Mouse (Mus musculus): ENCODE measurements around the gene Lctl.

Gene Lctl

DNA sequence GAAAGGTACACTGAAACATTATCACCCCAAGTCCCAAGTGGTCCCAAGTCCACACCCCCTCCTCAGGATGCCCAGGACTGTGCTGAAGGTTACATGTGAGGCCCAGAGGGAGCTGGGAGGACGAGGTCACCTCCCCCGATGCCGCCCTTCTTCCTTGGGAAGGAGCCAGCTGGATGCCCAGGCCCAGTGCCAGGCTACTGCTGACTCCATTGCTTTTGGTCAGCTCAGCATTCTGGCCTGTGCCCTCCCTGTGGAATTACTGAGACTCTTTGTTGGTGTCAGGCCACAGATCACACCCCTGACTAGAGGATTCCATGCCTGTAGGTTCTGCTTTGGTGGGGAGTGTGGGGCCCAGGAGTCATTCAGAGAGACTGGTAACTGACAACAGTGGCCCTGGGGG, at the start of gene Lctl:
TSS of gene Lctl (plus strand) at position 272 of the 400 bp plus-strand sequence.
- no peak for DNase-seq (ENCODE audit: low spot score)

DNA sequence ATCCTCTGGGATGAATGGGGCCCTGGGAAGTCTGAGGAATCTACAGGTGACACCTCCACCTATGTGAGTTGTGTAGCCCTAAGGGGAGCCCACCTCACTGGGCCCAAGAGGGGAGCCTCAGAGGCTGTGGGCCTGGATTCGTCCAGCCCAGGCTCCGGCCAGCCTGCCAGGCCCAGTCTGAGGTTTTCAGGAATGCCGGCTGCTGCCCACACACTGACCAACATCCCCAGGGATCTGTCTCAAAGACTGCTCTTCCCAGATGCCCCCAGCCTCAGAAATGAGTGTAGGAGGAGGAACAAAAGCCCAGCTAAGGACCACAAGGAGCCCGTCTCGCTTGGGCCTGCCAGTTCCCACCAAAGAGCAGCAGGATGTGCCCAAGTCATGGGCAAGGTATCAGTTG, 49.2 kb upstream of the Lctl start:
- no peak for DNase-seq (ENCODE audit: low spot score)

DNA sequence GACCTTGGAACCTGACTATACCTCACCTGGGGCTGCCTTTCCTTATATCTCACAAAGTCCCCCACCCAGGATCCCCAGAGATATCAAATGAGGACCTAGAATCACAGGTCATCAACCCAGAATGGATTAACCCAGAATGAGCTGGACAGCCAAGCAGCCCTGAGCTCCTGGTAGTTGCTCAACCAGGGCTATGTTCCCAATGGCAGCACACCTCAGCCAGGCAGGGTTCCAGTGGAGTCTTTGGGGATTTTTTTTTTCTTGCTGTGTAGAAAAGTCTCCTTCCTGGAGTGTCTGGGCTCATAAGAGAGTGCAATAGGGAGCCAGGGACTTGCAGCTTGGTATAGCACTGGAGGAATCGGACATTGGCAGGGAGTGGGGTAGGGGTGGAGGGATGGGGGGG, 48.4 kb upstream of the Lctl start:
- DNase-seq (ENCODE audit: low spot score) = no peak

DNA sequence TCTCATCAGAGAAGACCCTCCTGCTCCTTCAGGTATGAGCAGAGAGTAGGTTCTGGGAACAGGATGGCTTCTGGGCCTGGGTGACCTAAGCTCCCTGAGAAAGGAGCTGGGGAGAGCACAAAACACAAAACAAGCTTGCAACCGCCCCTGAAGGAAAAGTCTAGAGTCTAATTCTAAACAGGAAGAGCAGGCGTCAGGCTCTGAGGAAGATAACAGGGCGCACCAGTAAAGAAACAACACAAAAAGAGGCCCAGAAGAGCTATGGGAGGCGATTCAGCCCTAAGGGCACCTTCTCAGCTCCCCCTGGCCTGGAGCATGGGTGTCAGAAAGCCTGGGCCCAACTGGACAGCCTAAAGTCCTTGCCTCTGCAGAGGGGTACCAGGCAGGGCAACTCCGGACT, 47.8 kb upstream of the Lctl start:
- no peak for DNase-seq (ENCODE audit: low spot score)

DNA sequence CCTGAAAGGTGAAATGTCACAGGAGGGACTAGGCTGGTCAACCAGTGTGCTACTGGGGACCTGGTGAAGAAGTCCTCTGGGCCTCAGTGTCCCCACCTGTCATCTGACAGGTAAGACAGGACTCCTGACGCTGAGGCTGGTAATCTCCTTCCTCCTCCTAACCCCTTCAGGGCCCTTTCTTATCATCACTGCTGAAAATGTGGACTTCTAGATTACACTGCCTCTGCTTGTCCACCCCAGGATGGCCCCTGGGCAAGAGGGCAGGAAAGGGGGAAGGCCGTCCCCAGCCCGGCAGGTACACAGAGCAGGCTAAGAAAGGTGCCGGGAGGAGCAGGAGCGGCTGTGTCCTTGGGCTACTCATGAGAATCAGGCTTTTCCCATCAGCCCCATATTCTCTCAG, 46.3 kb upstream of the Lctl start:
- DNase-seq (ENCODE audit: low spot score) = peak; percentile 13

GRCm38 (mm10) chr9:64074831-64075230, 42.1 kb upstream of the Lctl start:
- DNase-seq (ENCODE audit: low spot score) = no peak

- DNase-seq (ENCODE audit: low spot score) = no peak
Measured at GRCm38 (mm10) chr9:64076412-64076811, 40.5 kb upstream of the Lctl start.

GRCm38 (mm10) chr9:64078386-64078792, 38.6 kb upstream of the Lctl start:
- DNase-seq (ENCODE audit: low spot score) = peak; percentile 43

DNA sequence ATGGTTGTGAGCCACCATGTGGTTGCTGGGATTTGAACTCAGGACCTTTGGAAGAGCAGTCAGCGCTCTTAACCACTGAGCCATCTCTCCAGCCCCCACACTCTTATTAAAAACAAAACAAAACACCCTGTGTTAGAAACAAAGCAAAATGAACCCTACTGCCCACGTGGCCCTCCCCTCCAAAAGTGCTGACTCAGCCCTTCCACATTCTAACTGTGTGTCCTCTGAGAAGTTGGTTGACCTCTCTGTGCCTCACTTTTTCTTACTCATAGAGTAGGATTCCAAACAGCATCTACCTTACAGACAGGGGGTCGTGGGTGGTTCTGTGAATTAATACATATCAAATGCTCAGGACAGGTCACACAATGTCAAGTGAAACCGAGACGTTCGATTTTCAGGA, 37.0 kb upstream of the Lctl start:
- DNase-seq (ENCODE audit: low spot score) = no peak

GRCm38 (mm10) chr9:64084231-64084630, 32.7 kb upstream of the Lctl start:
- no peak for DNase-seq (ENCODE audit: low spot score)

DNA sequence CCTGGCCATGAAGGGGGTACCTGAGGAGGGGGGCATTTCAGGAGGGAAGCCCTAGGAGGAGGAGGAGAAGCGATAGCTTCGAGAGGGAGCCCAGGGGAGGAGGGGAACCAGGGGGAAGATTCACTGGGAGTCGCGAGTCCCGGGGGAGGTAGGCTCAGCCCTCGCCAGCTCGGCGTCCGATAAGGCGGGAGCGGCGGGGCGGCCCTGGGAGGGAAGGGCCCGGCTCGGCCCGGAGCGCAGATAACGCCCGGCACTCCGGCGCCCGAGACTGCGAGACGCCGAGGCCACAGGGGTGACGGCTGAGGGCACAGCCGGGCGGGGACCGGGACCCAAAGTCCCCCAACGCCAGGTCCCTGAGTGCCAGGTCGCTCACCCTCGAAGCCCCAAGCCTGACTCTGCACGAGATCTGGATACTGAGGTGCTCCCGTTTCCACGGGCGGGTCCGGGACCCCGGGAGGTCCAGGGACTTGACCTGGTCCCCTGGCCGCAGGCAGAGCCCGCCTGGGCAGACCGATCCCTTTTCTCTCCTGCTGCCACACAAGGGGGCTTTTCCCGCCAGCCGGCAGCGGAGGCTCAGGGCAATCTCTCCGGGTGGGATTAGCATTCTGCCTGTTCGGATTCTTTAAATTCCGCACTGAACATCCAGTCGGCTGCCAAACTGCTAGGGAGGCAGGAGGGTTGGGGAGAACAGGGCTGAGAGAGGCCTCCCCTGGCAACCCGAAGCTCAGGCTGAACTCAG, 32.1 kb upstream of the Lctl start:
- DNase-seq (ENCODE audit: low spot score) = peak; percentile 68

- no peak for DNase-seq (ENCODE audit: low spot score)
Measured at GRCm38 (mm10) chr9:64085976-64086375, 31.0 kb upstream of the Lctl start.

DNA sequence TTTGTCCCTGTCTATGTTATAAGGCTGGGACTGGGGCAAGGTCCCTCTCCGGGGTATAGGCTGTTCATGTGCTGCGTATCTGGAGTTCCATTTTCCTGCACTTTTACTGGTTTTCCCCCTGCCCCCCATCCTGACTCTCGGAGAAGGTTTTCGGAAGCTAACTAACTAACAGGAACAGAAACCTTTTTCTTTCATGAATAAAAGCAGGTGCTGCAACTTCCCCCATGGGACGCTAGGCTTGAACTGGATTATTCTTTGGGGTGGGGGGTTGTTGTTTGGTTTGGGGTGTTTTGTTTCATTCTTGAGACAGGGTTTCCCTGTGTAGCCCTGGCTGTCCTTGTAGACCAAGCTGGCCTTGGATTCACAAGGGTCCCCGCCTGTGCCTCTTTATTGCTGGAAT, 30.4 kb upstream of the Lctl start:
- no peak for DNase-seq (ENCODE audit: low spot score)

DNA sequence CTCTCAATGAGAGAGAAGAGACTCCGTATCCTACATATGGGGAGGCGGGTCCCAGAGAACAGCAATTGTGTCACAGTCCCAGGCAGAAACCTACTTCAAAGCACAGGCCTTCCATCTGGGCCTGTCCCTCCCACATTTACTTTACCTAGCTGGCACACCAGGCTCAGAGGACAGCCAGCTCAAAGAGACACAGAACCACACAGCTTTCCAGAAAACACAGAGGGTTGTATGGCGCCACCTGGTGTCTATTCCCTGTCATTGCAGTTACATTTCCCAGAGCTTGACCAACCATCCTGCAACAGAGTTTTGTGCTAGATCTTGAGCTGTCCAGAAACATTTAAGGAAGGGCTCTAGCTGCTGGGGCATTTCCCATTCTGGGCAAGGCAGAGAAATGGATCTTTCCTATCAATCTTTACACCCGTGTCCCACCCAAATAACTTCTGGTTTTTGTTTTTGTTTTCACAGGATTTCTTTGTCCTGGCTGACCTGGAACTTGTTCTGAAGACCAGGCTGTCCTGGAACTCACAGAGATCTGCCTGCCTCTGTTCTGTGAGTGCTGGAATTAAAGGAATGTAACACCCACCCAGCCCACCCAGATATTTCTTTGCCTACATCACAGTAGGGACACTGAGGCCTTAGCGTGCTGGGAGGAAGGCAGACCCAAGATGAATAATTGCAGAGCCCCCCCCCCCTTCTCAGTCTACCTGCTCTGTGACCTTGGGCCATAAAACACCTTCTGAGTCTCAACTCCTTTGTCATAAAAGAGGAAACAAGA, 29.3 kb upstream of the Lctl start:
- peak; percentile 81 for DNase-seq (ENCODE audit: low spot score)

DNA sequence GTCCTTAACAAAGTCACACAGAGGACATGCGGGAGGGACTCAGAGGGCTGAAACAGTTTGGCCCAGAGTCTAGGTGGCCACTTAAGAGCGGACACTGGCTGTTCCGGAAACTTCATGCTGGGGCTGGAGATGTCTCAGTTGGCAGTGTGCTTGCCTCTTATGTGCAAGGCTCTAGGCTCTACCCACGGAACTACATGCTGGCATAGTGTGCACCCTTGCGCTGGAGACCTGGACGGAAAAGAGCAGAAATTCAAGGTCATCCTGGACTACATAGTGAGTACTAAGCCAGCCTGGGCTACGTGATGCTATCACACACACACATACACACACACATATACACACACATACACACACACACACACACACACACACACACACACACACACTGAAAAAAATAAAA, 28.6 kb upstream of the Lctl start:
- DNase-seq (ENCODE audit: low spot score) = no peak

- no peak for DNase-seq (ENCODE audit: low spot score)
Measured at GRCm38 (mm10) chr9:64089004-64089403, 27.9 kb upstream of the Lctl start.

DNA sequence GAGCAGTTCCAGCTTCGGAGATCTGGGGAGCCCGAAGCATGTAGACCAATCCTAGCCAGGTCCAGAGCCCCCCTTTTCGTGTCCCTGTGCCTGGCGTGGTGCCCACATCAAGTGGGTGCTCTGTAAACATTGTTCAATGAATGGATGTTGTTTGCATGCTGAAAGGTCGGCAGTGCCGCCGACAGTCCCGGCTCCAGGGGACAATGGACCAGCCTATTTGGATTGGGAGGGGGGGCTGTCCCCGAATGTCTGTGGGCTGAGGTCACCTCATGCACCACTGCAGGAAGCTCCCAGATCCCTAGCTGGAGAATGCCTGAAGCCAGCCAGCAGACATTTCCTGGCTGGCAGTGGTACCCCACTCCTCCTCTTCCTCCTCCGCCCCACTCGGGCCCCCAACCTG, 22.9 kb upstream of the Lctl start:
- DNase-seq (ENCODE audit: low spot score) = no peak

DNA sequence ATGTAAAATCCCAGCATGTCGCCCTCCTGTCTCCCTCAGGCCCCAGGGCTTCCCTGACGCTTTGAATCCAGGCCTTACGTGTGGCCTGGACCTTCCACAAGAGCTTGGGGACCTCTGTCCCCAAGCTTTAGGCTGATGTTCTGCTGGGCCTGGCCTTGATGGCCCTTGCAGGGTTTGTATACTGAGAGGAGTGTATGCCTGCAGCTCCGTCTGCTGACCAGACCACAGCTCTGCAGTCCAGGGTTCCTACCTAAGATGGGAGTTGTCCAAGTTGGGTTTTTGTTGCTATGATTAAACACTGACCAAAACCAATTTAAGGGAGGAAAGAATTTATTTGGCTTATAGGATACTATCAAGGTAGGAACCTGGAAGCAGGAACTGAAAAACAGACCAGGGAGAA, 18.7 kb upstream of the Lctl start:
- DNase-seq (ENCODE audit: low spot score) = no peak

- DNase-seq (ENCODE audit: low spot score) = peak; percentile 58
Measured at GRCm38 (mm10) chr9:64100442-64100841, 16.5 kb upstream of the Lctl start.

GRCm38 (mm10) chr9:64105301-64105700, 11.6 kb upstream of the Lctl start:
- DNase-seq (ENCODE audit: low spot score) = no peak

DNA sequence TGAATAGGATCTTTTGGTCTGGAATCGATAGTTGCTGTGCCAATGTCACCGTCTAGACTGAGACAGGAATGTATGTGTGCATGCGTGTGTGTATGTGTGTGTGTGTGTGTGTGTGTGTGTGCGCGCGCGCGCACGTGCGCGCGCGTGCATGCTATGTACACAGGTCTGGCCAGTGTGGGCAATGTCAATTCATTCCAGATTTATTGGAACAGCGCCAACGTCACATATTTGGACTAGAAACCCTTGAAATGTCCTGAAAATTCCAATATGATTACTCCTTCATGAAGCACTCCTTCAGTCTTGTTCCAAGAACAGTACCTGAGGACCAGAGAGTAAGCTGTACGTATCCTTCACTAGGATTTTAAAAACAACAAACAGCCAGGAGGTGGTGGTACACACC, 6.4 kb upstream of the Lctl start:
- DNase-seq (ENCODE audit: low spot score) = no peak

- peak; percentile 81 for DNase-seq (ENCODE audit: low spot score)
Measured at GRCm38 (mm10) chr9:64114646-64115045, 2.3 kb upstream of the Lctl start.

- DNase-seq (ENCODE audit: low spot score) = no peak
Measured at GRCm38 (mm10) chr9:64115756-64116155, 1.2 kb upstream of the Lctl start.

GRCm38 (mm10) chr9:64119898-64120297, 3.0 kb downstream of the Lctl start:
- DNase-seq (ENCODE audit: low spot score) = peak; percentile 74

Data from yolk sac, embryonic 10.5 days (tissue).